Mouse (Mus musculus): Measurements from ENCODE around the gene Ergic1. TPM values are rescaled to one million over a fixed set of nuclear protein-coding genes. Genes with fewer than 3 reads are reported as not detected.
A peak's percentile ranks its signal among the peaks of the same experiment; 100 is the strongest.

Ergic1 gene
- polyA plus RNA-seq, 1 experiment from 2014 or later: 118 TPM

GRCm38 (mm10) chr17:26577309-26577708, 16.0 kb downstream of the Ergic1 start:
- WGBS: 73% methylated on average over 11 of the region's 11 CpGs
- no peak for ATAC-seq (ENCODE audit: insufficient number of reproducible peaks, low FRiP score, low TSS enrichment, low read depth)
- Histone ChIP-seq H3K4me3 (replicated peaks) (no peak overlapping the region), H3K9ac (no peak overlapping the region), H3K9me3 (replicated peaks) (no peaks in the 10 kb centered on the region), H3K4me1 (peaks cover 32% of the 10 kb centered on the region), H3K36me3 (peaks cover 17% of the 10 kb centered on the region; the same call in 1 of the 2 replicates), H3K27me3 (no peaks in the 10 kb centered on the region), H3K27ac (replicated peaks) (no peak overlapping the region), H3K4me2 (replicated peaks) (no peak overlapping the region)

GRCm38 (mm10) chr17:26578162-26578561, 16.9 kb downstream of the Ergic1 start:
- 82% methylated on average over 7 of the region's 7 CpGs for WGBS
- H3K4me2 ChIP-seq (replicated peaks): no peak overlapping the region
- H3K9ac ChIP-seq: no peak overlapping the region
- peaks cover 40% of the 10 kb centered on the region for H3K4me1 ChIP-seq
- H3K9me3 ChIP-seq (replicated peaks): no peaks in the 10 kb centered on the region
- H3K27ac ChIP-seq (replicated peaks): no peak overlapping the region
- no peak for ATAC-seq (ENCODE audit: insufficient number of reproducible peaks, low FRiP score, low TSS enrichment, low read depth)
- H3K27me3 ChIP-seq: no peaks in the 10 kb centered on the region
- H3K4me3 ChIP-seq (replicated peaks): no peak overlapping the region
- H3K36me3 ChIP-seq: peaks cover 21% of the 10 kb centered on the region

GRCm38 (mm10) chr17:26578771-26579170, 17.5 kb downstream of the Ergic1 start:
- H3K4me1 ChIP-seq: peaks cover 42% of the 10 kb centered on the region
- H3K4me3 ChIP-seq (replicated peaks): no peak overlapping the region
- no peaks in the 10 kb centered on the region for H3K27me3 ChIP-seq

GRCm38 (mm10) chr17:26579396-26579795, 18.1 kb downstream of the Ergic1 start:
- WGBS: 81% methylated on average over 6 of the region's 6 CpGs
- H3K36me3 ChIP-seq: peaks cover 23% of the 10 kb centered on the region

More at GRCm38 (mm10) chr17:26578771-26579170, 17.5 kb downstream of the Ergic1 start:
- Histone ChIP-seq H3K4me2 (replicated peaks) (no peak overlapping the region), H3K9me3 (replicated peaks) (no peaks in the 10 kb centered on the region), H3K36me3 (peaks cover 23% of the 10 kb centered on the region), H3K27ac (replicated peaks) (no peak overlapping the region), H3K9ac (no peak overlapping the region)
- WGBS: 85% methylated on average over 11 of the region's 11 CpGs
- ATAC-seq (ENCODE audit: insufficient number of reproducible peaks, low FRiP score, low TSS enrichment, low read depth): no peak

GRCm38 (mm10) chr17:26580873-26581401, 19.6 kb downstream of the Ergic1 start:
- H3K9ac ChIP-seq: no peak overlapping the region
- H3K27ac ChIP-seq (replicated peaks): no peak overlapping the region
- no peak for ATAC-seq (ENCODE audit: insufficient number of reproducible peaks, low FRiP score, low TSS enrichment, low read depth)
- no peaks in the 10 kb centered on the region for H3K9me3 ChIP-seq (replicated peaks)
- no peak overlapping the region for H3K4me2 ChIP-seq (replicated peaks)
- WGBS: 92% methylated on average over 3 of the region's 3 CpGs
- H3K36me3 ChIP-seq: peaks cover 18% of the 10 kb centered on the region; the same call in 1 of the 2 replicates
- H3K27me3 ChIP-seq: no peaks in the 10 kb centered on the region
- no peak overlapping the region for H3K4me3 ChIP-seq (replicated peaks)
- H3K4me1 ChIP-seq: peaks cover 51% of the 10 kb centered on the region

More at GRCm38 (mm10) chr17:26579396-26579795, 18.1 kb downstream of the Ergic1 start:
- Histone ChIP-seq H3K9me3 (replicated peaks) (no peaks in the 10 kb centered on the region), H3K4me2 (replicated peaks) (no peak overlapping the region), H3K27me3 (no peaks in the 10 kb centered on the region), H3K4me1 (peaks cover 44% of the 10 kb centered on the region), H3K4me3 (replicated peaks) (no peak overlapping the region), H3K9ac (no peak overlapping the region), H3K27ac (replicated peaks) (no peak overlapping the region)
- no peak for ATAC-seq (ENCODE audit: insufficient number of reproducible peaks, low FRiP score, low TSS enrichment, low read depth)

- 78% methylated on average over 5 of the region's 5 CpGs for WGBS
- peak overlapping the region; percentile 63; the same call in 1 of the 2 replicates for H3K27ac ChIP-seq (replicated peaks)
- H3K36me3 ChIP-seq: peaks cover 12% of the 10 kb centered on the region; the same call in 1 of the 2 replicates
- no peak overlapping the region for H3K9ac ChIP-seq
- no peak; the same call in 1 of the 2 replicates for ATAC-seq (ENCODE audit: insufficient number of reproducible peaks, low FRiP score, low TSS enrichment, low read depth)
- H3K4me3 ChIP-seq (replicated peaks): no peak overlapping the region
- no peaks in the 10 kb centered on the region for H3K27me3 ChIP-seq
- peaks cover 37% of the 10 kb centered on the region for H3K4me1 ChIP-seq
- no peak overlapping the region for H3K4me2 ChIP-seq (replicated peaks)
- H3K9me3 ChIP-seq (replicated peaks): no peaks in the 10 kb centered on the region
Observed at GRCm38 (mm10) chr17:26582297-26582696, 21.0 kb downstream of the Ergic1 start.

GRCm38 (mm10) chr17:26583056-26583455, 21.8 kb downstream of the Ergic1 start:
- Histone ChIP-seq H3K4me2 (replicated peaks) (no peak overlapping the region), H3K9me3 (replicated peaks) (no peaks in the 10 kb centered on the region), H3K36me3 (peaks cover 10% of the 10 kb centered on the region), H3K4me3 (replicated peaks) (no peak overlapping the region), H3K27me3 (no peaks in the 10 kb centered on the region), H3K9ac (no peak overlapping the region), H3K4me1 (peaks cover 37% of the 10 kb centered on the region), H3K27ac (replicated peaks) (peak overlapping the region; percentile 63; the same call in 1 of the 2 replicates)
- no peak for ATAC-seq (ENCODE audit: insufficient number of reproducible peaks, low FRiP score, low TSS enrichment, low read depth)
- 94% methylated on average over 9 of the region's 9 CpGs for WGBS

- Histone ChIP-seq H3K9ac (no peak overlapping the region), H3K4me2 (replicated peaks) (no peak overlapping the region), H3K4me3 (replicated peaks) (no peak overlapping the region), H3K27me3 (no peaks in the 10 kb centered on the region), H3K36me3 (peaks cover 11% of the 10 kb centered on the region), H3K27ac (replicated peaks) (peak overlapping the region; percentile 75; the same call in 1 of the 2 replicates), H3K9me3 (replicated peaks) (no peaks in the 10 kb centered on the region), H3K4me1 (peaks cover 37% of the 10 kb centered on the region)
- no peak for ATAC-seq (ENCODE audit: insufficient number of reproducible peaks, low FRiP score, low TSS enrichment, low read depth)
- WGBS: 84% methylated on average over 6 of the region's 6 CpGs
Observed at GRCm38 (mm10) chr17:26583606-26584005, 22.3 kb downstream of the Ergic1 start.

GRCm38 (mm10) chr17:26584063-26584462, 22.8 kb downstream of the Ergic1 start:
- no peak for ATAC-seq (ENCODE audit: insufficient number of reproducible peaks, low FRiP score, low TSS enrichment, low read depth)
- H3K4me1 ChIP-seq: peaks cover 37% of the 10 kb centered on the region
- H3K27ac ChIP-seq (replicated peaks): peak overlapping the region; percentile 75
- no peak overlapping the region for H3K9ac ChIP-seq
- H3K9me3 ChIP-seq (replicated peaks): no peaks in the 10 kb centered on the region
- peaks cover 11% of the 10 kb centered on the region for H3K36me3 ChIP-seq
- H3K27me3 ChIP-seq: no peaks in the 10 kb centered on the region
- H3K4me3 ChIP-seq (replicated peaks): no peak overlapping the region
- H3K4me2 ChIP-seq (replicated peaks): no peak overlapping the region
- 65% methylated on average over 4 of the region's 4 CpGs for WGBS

- Histone ChIP-seq H3K9ac (no peak overlapping the region), H3K27ac (replicated peaks) (peak overlapping the region; percentile 75), H3K27me3 (no peaks in the 10 kb centered on the region), H3K4me1 (peaks cover 37% of the 10 kb centered on the region), H3K4me3 (replicated peaks) (no peak overlapping the region), H3K36me3 (peaks cover 11% of the 10 kb centered on the region), H3K9me3 (replicated peaks) (no peaks in the 10 kb centered on the region), H3K4me2 (replicated peaks) (peak overlapping the region; percentile 4; the same call in 1 of the 2 replicates)
- 48% methylated on average over 15 of the region's 15 CpGs for WGBS
- ATAC-seq (ENCODE audit: insufficient number of reproducible peaks, low FRiP score, low TSS enrichment, low read depth): peak; percentile 84
Observed at GRCm38 (mm10) chr17:26584558-26585136, 23.4 kb downstream of the Ergic1 start.

GRCm38 (mm10) chr17:26587961-26588487, 26.7 kb downstream of the Ergic1 start:
- H3K4me3 ChIP-seq (replicated peaks): no peak overlapping the region
- no peak overlapping the region; the same call in 1 of the 2 replicates for H3K27ac ChIP-seq (replicated peaks)
- no peaks in the 10 kb centered on the region for H3K27me3 ChIP-seq
- ATAC-seq (ENCODE audit: insufficient number of reproducible peaks, low FRiP score, low TSS enrichment, low read depth): no peak
- H3K9ac ChIP-seq: no peak overlapping the region
- peaks cover 22% of the 10 kb centered on the region for H3K4me1 ChIP-seq
- H3K36me3 ChIP-seq: peaks cover 21% of the 10 kb centered on the region
- no peaks in the 10 kb centered on the region for H3K9me3 ChIP-seq (replicated peaks)
- WGBS: 78% methylated on average over 12 of the region's 12 CpGs
- H3K4me2 ChIP-seq (replicated peaks): no peak overlapping the region

All from embryonic facial prominence, embryonic 15.5 days (tissue).